Mouse (Mus musculus) kidney, postnatal 36 days (tissue): ENCODE measurements around the gene Map2k5.

Source experiments
- DNase-seq, 2 experiments: peaks; one replicate each; pipeline ENCODE4 v3.0.0; 2021 to 2022; ENCODE audit warnings: mixed read lengths in 2 of 2

Gene Map2k5

DNA sequence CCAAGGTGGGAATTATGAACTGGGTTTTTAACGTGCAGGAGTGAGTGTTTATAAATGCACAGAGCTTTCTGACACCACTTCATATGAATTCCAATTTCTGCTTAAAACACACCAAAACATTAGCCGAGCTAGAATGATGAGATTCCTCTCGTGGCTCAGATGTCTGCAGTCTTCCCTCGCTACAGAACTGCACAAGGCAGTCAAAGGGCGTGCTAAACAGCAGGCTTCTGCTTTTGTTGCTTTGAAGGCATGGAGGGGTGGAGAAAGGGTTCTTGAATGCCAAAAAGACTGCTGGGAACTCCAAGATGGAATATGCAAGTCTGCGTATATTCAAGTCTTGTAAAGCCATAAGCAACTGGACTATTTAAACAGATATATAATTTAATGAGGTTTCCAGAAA lies 38.4 kb downstream of the Map2k5 start:
- no peak for DNase-seq

DNA sequence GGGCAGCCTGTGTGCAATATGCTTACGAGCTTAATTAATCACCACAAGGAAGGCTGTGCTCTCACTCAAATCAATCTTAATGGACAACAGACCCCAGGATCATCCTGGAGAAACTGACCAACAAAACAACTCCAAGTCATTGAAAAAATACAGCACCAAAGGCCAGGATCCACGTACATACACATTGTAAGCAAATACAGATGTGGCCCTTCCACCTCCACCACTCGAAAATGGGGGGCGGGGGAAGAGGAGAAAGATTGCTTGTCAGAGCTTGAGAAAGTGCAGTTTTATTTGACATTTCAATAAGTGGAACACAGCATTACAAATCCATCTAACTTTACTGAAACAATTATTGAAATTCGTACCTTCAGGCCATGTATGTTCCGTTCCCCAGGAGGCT lies 39.0 kb downstream of the Map2k5 start:
- DNase-seq = no peak

DNA sequence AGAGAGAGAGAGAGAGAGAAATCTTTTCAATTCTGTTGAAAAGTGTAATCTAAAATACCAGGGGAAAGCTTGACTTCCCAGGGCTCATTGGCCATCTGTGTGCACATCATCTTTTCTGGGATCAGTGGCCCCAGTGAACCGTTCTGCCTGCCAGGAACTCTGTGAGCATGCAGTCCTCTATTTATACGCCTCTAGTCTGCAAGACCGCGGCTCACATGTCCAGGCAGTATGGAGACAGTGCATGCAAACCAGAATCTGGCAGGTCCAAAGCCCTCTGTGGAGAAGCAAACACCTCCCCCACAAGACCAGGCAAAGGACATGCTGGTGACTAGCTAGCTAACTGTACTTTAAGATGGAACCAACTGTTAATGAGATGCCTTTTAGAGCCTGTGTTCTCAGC lies 41.9 kb downstream of the Map2k5 start:
- no peak for DNase-seq

DNA sequence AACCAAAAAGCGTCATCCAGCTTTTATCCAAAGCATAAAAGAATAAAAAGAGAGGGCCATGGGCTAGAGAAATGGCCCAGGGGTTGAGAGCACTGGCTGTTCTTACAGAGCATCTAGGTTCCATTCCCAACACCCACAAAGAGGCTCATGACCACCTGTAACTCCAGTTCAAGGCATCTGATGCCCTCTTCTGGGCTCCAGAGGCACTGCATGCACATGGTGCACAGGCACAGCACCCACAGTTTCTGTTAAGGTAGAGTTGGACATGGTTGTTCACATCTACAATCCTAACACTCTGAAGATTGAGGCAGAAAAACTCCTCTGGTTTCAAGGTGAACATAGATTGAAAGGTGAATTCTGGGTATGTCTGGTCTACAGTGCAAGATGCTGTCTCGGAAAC lies 44.6 kb downstream of the Map2k5 start:
- peak in 1 of 2 experiments; percentile 48 for DNase-seq

DNA sequence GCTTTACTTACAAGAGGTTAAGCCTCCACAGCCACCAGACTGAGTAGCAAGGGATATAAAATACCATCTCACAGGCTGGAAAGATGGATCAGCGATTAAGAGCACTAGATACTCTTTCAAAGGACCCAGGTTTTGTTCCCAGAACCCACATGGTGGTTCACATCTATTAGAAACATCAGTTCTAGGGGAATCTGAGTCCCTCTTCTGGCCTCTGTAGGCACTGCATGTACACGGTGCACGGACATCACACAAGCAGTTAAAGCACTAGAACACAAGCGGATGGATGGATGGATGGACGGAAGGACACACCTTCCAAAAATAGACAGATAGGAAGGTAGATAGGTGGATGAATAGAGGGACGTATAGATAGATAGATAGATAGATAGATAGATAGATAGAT lies 46.5 kb downstream of the Map2k5 start:
- DNase-seq = peak in 1 of 2 experiments; percentile 21

DNA sequence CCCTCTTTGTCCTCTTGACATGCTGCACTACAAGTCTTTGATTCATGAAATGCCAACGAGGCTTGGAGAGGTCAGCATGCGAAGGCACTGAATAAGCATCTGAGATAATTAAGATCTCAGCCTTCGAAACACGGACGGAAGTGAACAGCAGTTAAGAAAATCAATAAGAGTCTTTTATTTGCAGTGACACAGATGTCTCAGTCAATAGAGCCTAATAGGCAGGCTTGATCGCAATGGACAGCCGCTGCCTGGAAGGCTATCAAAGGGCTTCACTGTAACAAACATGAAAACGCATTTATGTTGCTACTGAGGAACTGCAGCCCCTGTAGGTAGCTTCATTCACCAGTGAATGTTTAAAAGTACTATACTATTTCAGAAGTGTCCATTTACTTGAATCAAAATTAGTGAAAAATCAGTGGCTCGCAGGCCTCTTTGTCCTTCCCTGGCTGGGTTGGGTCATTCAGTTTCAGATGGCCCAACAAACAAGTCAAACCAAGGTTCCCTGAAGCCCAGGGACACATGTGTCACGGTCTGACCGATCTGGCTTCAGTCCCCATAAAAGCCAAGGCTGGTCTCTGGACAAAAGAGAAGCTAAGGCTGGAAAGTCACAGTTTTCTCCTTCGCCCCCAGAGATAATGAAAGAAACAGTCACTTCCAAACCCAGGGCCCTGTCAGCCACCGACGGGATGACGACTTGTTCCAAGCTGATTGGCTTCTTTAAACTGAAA lies 48.6 kb downstream of the Map2k5 start:
- DNase-seq = no peak

DNA sequence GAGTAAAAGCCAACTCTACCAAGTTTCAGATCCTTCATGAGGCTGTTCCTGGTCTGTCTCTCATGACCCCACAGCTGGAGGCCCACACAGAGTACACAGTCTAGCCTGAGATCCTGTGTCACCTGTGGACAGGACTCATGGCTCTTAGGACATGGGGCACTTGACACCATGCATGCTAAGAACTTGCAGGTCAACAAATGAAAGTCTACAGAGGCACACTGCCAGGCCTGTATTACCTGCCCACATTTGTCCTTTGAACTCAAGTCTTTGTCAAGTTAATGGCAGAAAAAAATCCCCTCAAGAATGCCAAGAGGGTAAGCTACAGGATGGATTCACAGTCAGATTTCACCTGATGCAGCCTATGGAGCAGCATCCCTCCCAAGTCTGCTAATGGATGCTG lies 62.5 kb downstream of the Map2k5 start:
- DNase-seq = peak; percentile 20 to 40

DNA sequence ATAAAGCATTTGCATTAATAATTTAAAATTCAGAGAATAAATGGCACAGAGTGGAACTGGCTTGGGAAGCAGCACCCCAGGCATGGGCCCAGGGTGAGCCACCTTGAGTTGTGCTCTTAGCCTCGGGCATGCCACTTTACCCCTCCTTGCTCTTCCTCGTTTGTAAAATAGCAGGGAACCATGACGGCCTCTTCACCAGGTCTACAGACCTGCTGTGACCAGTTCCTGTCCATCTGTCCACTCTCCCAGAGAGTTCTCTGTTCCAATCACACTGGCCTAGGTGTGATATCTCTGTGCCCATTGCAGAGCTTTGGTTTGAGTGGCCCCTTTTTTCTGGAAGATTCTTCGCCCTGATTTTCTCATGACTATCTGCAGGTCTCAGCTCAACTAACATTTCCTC lies 63.6 kb downstream of the Map2k5 start:
- no peak for DNase-seq

DNA sequence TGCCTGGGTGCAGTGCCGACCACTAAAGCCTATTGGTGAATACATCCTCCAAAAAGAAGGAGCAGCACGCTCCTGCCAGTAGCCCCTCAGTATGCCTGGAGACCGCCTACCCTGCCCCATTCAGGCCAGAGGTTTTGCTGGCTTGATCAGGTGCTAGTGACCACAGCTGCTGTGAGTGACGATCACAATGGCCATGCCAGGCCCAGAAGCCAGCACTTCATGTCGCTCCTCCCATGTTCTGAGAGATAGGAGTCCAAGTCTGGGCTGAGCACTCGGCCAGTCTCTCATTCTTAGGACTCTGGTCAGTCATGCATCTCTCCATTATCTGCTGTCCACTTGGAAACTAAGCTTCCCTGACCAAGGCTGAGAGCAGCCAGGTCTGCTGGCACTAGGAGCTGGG lies 67.7 kb downstream of the Map2k5 start:
- DNase-seq = no peak

DNA sequence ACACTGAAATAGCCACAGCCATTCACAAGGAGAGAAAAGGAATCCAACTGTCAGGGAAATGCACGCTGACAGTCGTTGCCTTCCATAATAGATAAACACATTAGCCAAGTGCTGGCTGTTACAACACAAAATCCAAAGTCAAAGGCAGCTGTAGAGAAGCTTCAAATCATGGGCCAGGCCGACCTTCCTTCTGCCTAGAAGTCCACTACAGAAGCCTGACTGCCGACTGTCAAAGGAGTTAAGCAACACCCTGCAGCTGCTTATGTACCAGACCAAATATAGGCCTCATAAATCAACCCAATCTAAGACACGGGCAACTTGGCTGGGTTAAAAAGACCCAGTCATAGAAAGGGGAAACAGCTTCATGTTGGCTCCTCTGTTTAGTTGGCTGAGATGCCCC lies 68.7 kb downstream of the Map2k5 start:
- peak in 1 of 2 experiments; percentile 15 for DNase-seq

DNA sequence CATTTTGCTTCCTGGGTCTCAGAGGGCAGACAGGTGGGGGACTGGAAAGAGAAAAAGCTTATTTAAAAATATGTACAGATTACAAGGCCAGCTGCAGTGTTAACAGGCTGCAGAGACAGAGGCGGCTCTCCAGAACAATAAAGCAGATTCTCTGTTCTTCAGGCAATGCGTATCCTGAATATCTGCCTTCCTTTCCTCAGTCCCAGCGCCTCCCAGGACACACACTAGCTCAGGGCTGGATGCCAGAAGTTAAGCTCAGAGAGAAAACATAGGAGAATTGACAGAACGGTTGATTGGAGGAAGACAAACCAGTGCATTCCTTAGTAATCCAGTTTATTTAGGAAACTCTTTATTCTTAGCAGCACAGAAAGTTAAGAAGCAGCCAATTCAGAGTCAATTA lies 69.3 kb downstream of the Map2k5 start:
- peak in 1 of 2 experiments; percentile 7 for DNase-seq

DNA sequence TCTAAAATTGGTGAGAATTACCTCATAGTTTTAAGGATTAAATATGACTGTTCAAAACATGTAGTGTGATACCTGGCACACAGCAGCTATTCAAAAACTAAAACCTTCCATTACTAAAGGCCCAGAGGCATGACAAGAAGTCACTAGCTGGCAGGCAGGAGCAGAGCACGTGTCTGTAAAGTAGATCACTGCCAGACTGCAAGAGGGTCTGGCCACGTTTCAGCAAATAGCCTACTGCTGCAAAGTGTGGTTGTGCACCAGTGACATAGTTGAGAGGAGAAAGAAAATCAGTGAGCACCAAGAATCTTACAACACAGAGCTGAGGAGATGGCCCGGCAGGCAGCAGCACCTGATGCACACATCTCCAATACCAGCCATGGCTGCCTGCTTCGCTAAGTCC lies 75.2 kb downstream of the Map2k5 start:
- no peak for DNase-seq

DNA sequence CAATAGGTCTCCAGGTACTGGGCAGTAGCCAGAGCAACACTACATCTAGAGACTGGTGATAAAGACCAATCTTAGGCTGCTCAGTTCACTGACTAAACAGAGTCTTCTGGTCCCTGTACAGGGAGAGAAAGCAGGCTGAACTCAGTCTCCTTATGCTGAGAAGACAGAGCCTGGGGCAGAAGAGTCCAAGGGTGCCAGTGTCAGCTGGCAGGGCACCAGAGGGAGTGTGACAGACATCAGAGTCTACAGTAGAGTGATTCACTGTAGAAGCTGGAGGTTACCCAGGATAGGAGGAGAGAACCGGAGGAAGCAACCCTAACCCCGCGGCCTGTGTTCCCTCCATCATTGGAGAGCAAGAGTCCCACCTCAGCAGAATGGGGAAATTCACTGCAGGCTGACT lies 79.0 kb downstream of the Map2k5 start:
- DNase-seq = peak; percentile 13 to 42

DNA sequence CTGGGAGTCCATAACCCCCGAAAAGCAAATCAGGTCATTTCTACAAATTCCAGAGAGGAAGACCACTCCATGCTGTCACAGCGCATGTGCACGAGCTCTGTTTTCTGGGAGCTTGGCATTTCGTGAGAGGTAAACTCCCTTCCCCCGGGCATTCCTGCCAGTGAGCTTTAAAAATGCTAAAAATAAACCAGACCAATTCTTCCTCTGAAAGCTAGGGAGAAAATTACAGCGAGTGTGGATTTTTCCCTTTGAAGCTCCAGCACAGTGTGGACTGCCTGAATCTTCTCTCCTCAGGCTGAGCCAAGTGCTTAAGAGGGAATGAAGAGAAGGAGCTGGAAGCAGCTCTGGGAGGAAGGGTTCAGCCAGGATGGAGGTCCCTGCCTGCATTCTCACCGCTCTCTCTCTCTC lies 82.1 kb downstream of the Map2k5 start:
- DNase-seq = peak; percentile 31 to 46

DNA sequence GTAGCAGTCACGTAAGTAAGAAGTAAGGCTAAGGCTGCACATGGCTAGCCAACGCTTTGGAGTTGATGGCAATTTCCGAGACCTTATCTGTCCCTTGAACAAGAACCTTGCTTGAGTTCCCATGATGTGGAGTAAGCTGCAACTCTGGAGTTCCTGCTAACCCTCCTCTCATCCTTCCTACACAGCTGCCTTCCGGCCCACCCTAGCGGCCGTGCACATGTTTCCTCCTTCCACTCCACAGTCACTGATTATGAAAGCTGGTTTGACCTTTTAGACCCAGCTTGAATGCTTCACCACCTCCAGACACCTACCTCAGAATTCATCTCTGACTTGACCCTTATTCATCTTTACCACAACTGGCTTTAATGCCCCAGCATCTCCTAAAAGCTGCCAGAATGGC lies 82.9 kb downstream of the Map2k5 start:
- peak; percentile 36 to 50 for DNase-seq

DNA sequence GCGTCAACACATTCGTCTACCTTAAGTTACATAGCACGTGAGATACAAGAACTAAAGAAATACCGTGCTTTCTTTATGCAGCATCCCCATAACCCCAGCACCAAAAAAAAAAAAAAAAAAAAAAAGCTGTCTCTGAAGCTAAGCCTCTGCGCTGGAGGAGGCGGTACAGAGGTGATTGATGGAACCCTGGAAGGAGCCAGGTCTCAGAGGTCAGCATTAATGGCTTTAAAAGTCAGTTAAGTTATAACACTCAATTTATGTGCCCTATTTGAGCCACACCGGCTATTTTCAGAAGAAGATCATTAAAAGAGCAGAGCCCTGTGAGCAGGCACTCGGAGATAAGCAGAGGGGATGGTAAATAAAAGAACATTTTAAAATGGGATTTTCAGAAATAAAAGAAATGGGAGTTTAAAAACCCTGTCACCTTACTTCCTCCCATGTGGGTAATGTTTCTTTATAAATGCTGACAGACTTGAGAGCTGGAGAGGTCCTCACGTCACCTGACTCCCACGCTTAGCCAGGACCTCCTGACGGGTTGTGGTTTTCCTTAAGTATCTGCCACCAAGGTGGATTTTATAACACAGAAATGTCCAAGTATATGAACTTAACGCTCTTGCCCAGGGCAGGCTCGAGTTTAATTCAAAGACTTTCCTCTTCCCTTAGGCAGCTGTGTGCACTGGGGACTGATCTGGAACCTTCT lies 83.8 kb downstream of the Map2k5 start:
- DNase-seq = peak; percentile 18 to 22

DNA sequence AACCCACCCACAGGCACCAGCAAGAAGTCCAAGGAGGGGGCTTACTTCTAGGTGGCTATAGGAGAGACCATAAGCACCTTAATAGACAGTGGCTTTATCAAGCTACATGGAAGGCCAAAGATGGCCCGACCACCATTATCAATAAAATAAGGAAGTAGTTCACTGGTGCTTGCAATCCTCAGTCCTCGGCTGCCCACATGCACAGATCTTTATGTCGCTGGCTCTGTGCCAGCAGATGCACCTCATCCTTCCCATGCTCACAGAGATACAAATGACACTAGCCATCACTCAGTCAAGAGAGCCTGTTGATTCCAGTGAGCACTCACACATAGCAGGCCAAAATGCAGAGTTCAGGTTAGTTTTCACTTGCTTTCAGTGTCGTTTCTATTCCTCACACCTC lies 89.0 kb downstream of the Map2k5 start:
- no peak for DNase-seq

DNA sequence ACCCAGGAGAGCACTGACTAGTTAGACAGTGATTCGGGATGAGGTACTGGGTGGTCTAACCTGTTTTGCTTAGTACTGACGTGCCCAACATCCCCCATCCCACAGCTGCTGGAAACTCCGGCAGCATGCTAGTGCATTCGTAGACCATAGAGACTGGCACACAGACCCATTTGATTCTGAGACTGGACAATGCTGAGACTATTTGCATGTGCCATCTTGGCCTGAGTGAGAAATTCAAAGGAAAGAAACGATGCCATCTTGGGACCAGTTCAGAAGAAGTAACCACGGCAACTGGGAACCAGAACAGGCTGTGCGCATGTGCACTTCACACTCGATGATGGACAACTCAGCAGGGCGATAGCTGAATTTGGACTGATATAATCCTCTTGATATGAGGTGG lies 93.3 kb downstream of the Map2k5 start:
- DNase-seq = no peak

DNA sequence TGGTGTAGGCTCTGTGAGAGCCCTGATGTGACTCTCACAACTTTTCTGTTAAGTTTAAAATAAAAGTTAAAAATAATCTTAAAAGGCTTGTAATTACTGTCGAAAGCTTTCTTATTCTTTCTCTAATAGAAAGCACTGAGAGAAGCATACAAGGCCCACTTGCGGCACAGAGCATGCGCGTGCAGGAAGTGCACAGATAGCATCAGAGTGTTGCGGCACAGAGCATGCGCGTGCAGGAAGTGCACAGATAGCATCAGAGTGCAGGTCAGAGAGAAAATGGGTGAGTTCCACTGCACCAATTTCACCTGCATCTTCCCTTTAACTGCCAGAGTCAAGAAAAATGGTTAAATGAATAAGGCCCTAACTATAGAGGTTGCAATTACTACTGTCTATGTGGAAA lies 95.7 kb downstream of the Map2k5 start:
- no peak for DNase-seq

DNA sequence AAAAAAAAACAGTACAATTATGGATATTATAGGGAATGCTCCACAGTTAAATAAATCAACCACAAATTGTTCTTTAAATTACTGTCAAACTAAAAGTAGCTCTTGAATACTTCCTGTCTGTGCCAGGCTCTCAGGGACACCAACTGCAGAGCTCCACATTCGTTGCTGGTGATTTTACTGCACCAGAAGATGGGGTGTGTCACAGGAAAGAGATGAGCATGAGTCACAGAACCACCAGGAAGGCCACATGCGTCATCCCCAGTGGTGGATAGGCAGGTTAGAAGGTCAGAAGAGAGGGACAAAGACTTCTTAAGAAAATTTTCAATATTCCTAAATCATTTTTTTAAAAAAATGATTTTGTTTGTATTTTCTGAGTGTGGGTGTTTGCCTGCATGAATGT lies 96.6 kb downstream of the Map2k5 start:
- DNase-seq = peak in 1 of 2 experiments; percentile 16

DNA sequence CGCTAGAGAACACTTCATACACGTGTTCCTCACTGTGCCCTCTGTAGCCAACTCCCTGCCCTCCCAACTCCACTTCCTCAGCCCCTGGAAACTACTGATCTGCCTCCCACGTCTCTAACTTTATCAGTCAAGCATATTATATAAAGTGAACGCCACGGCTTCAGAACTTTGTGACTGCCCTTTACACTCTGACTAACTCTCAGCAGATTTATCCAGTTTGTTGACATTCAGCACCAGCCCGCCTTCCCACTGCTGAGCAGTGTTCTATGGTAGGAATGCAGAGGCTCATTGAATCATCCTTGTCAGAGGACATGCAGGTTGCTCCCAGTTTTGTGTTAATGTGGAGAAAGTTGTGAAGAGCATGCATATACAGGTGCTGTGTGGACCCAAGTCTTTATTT lies 103.9 kb downstream of the Map2k5 start:
- no peak for DNase-seq

DNA sequence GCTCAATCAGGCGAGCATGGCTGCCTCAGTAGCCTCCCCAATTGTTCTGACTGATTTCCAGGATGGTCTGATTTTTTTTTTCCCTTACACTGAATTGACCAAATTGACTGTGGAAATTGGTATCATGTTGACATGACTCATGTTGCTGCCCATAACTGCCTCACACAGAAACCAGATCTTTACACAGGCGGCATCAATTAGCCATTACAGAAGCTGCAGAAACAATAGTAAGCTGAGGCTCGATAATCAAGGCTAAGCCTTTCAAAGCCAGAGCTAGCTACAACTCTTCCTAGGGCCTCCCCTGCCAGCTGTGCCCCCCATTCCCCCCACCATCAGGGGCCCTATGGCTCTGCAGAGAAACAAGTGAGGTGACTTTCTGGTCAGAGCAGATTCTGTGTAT lies 107.9 kb downstream of the Map2k5 start:
- DNase-seq = no peak

DNA sequence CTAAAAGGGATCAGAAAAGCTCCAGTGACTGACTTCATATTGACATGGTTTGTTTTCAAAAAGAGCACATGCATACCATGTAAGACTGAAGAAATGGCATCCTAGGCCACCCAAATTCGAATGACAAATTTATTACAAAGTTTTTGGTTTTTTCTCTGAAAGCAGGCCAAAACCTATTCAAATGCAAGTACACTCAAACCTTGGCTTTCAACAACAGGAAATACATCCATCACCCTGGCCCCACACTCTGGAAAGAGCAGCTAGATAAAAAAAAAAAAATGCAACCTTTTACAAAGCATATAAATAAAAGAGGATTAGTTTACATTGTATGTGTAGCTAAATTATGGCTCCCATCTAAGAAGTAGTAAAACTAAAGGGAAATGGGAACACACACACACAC lies 114.5 kb downstream of the Map2k5 start:
- DNase-seq = no peak

DNA sequence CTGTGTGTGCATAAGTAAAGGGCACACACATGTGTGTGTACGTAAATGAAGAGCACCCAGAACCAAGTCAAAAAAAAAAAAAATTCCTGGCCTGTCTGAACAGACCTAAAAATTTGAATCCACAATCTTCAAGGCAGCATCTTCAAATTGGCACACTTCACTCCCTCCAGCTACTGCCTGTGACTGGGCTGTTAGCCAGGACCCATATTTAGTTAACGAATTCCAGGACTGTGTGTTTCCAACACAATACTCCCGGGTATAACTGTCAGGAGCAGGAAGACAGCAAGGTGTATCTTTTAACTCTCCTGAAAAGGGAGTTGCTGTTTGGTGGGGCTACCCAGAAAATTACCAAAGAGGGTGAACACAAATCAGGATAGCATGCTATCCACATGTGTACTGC lies 118.9 kb downstream of the Map2k5 start:
- peak; percentile 18 to 42 for DNase-seq

DNA sequence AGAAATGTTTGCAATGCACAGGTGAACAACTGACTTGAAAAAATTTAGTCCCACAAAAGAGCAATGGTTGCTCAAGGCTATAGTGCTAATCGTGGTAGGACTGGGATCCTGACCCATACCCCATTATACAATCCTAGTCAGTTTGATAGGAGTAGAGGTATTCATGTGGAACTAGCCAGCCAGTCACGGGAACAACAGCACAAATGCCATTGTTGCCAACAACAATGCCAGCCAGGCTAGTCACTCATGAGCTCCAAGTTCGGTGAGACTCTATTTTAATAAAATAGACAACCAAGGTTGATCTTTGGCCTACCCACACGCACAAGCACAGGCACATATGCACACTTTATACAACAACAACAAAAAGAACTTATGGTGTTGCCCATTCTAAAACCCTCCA lies 120.0 kb downstream of the Map2k5 start:
- no peak for DNase-seq
